Mouse (Mus musculus) heart, adult 2 months (tissue): ENCODE measurements around the gene Prrg4.

Experiments
- CTCF ChIP-seq: fragments of 200-600 bp; IDR thresholded peaks from 2 replicates; pipeline ENCODE4 v1.8.1; 2022; ENCODE audit warnings: antibody characterized with exemption, mild to moderate bottlenecking, moderate library complexity
- EP300 ChIP-seq: fragments of 200-500 bp; IDR thresholded peaks from 2 replicates; pipeline ENCODE4 v1.6.1; 2011; ENCODE audit warnings: low read depth, low read length, control low read depth; ENCODE audit not compliant: insufficient read depth
- POLR2A ChIP-seq: fragments of 200-500 bp; IDR thresholded peaks from 2 replicates; pipeline ENCODE4 v1.6.1; 2011; ENCODE audit warnings: mild to moderate bottlenecking, low read depth, low read length, control low read depth; ENCODE audit not compliant: insufficient read depth

GRCm38 (mm10) chr2:104841736-104842135 lies 7.9 kb downstream of the Prrg4 start:
- TF ChIP-seq CTCF (no peak), POLR2A (no peak), EP300 (no peak)
